Mouse (Mus musculus) hindbrain, embryonic 14.5 days (tissue): ENCODE data around the gene Asphd1. TPM values are rescaled to one million over a fixed set of nuclear protein-coding genes. Genes with fewer than 3 reads are reported as not detected.
A peak's percentile ranks its signal among the peaks of the same experiment; 100 is the strongest.

Experiments used
- ATAC-seq: fragments of 200-750 bp; cut with Nextera tagmentation; 2 replicates; pipeline ENCODE4 v1.8.0; 2017; ENCODE audit warnings: moderate number of reproducible peaks, mild to moderate bottlenecking, moderate TSS enrichment, moderate library complexity; ENCODE audit not compliant: low FRiP score
- DNase-seq: peaks from one replicate; pipeline ENCODE4 v3.0.0-alpha.2; 2015; ENCODE audit warnings: low spot score
- H3K27ac ChIP-seq: fragments of 300-500 bp; sonication (generic); 2 replicates; pipeline ENCODE4 v1.5.1; 2014; ENCODE audit warnings: mild to moderate bottlenecking, moderate library complexity
- H3K27me3 ChIP-seq: fragments of 300-500 bp; sonication (generic); 2 replicates; pipeline ENCODE4 v1.6.1; 2014; ENCODE audit warnings: mild to moderate bottlenecking, low read length, mixed read lengths; ENCODE audit not compliant: control insufficient read depth, insufficient read depth
- H3K36me3 ChIP-seq: fragments of 300-500 bp; sonication (generic); replicated peaks from 2 replicates; pipeline ENCODE4 v1.6.1; 2014; ENCODE audit not compliant: control insufficient read depth, insufficient read depth
- H3K4me1 ChIP-seq: fragments of 300-500 bp; sonication (generic); replicated peaks from 2 replicates; pipeline ENCODE4 v1.6.1; 2014; ENCODE audit warnings: antibody characterized with exemption, low read length, mixed read lengths; ENCODE audit not compliant: control insufficient read depth, insufficient read depth
- H3K4me2 ChIP-seq: fragments of 300-500 bp; sonication (generic); replicated peaks from 2 replicates; pipeline ENCODE4 v1.6.1; 2014; ENCODE audit warnings: mild to moderate bottlenecking, moderate library complexity
- H3K4me3 ChIP-seq: fragments of 300-500 bp; sonication (generic); replicated peaks from 2 replicates; pipeline ENCODE4 v1.5.1; 2014; ENCODE audit warnings: mild to moderate bottlenecking, low read length
- H3K9ac ChIP-seq: fragments of 300-500 bp; sonication (generic); 2 replicates; pipeline ENCODE4 v1.6.1; 2014
- H3K9me3 ChIP-seq: fragments of 300-500 bp; sonication (generic); 2 replicates; pipeline ENCODE4 v1.6.1; 2016; ENCODE audit warnings: low read length; ENCODE audit not compliant: control insufficient read depth
- WGBS: fragments of 180-500 bp; shearing (Covaris S2); extraction: QIAGEN DNeasy Blood & Tissue Kit; methylation state at CpG from one replicate; pipeline ENCODE4 v1.1.7; 2014; 5-methylcytosine and 5-hydroxymethylcytosine counted together
- polyA plus RNA-seq: library from polyadenylated mRNA; unstranded; fragments of >200 nt; fragmentation: Nextera tagmentation; extraction: Ambion mirVana; gene quantifications from 2 replicates; pipeline ENCODE4 v1.2.1, GENCODE M21; 2014

The Asphd1 gene
- 8.0 and 10.9 TPM in 2 replicates for polyA plus RNA-seq

DNA sequence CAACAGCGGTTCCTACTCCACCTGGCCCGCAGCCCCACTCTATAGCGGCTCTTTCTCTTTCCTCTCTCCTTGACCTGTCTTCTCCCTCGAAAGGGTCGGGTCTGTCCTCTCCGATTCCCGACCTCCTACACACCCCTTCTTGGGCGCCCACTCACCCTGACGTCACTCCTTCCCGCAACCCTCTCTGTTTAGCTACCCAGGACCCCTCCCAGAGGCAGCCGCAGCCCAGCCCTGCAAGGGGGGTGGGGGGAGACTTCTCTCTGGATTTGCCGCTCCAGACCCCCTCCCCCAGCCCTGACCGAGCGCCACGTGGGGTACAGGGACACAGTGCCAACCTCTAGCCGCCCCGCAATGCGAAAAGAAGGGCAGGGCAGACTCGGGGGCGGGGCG, at the start of gene Asphd1:
TSS of gene Asphd1 (minus strand) at position 180 of the 390 bp plus-strand sequence.
- WGBS, result under 1% methylated on average over 20 of the region's 21 CpGs
- H3K9me3 ChIP-seq, result no peaks in the 10 kb centered on the region
- H3K9ac ChIP-seq, result peak within 1 kb of the TSS; percentile 78
- DNase-seq, result no peak
- H3K4me3 ChIP-seq, result peak within 1 kb of the TSS; percentile 56
- peak within 1 kb of the TSS; percentile 94 for H3K27ac ChIP-seq
- ATAC-seq, result peak; percentile 65
- peaks cover 40% of the 10 kb centered on the region for H3K36me3 ChIP-seq
- peaks cover 41% of the 10 kb centered on the region for H3K4me1 ChIP-seq
- H3K27me3 ChIP-seq, result no peaks in the 10 kb centered on the region
- H3K4me2 ChIP-seq, result peak within 1 kb of the TSS; percentile 94

DNA sequence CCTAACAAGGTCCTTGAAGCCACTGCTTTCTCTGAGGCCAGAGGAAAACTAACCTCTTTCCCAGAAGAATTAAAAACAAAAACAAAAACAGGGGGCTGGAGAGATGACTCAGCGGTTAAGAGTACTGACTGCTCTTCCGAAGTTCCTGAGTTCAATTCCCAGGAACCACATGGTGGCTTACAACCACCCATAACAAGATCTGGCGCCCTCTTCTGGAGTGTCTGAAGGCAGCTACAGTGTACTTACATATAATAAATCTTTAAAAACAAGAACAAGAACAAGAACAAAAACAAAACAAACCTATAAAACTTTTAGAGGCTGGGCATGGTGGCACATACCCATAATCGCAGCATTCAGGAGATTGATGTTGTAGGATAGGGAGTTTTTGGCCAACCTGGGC, 47.1 kb upstream of the Asphd1 start:
- Histone ChIP-seq H3K36me3 (no peaks in the 10 kb centered on the region), H3K4me2 (no peak overlapping the region), H3K4me3 (no peak overlapping the region), H3K4me1 (no peaks in the 10 kb centered on the region), H3K27me3 (no peaks in the 10 kb centered on the region), H3K9ac (no peak overlapping the region), H3K9me3 (no peaks in the 10 kb centered on the region), H3K27ac (no peak overlapping the region)
- DNase-seq (no peak), ATAC-seq (no peak)
- 82% methylated on average over 4 of the region's 4 CpGs for whole genome bisulfite sequencing

DNA sequence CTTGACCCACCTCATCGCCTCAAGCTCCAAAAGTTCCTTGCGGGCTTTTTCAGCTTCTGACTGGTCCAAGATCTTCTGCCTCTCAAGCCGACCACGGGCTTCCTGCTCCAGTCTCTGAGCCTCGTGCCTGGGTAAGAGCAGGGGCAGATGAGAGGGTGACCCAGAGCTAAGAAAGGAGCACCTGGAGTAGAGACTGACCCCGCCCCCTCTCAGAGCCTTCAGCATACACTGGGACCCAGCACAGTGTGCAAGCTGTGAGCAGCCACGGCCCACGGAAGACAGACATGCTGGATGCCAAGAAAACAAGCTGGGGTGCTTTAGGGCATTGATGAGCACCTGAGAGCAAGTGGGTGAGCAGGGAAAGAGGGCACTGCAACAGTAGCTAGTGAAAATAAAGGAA, 39.4 kb upstream of the Asphd1 start:
- WGBS, result 75% methylated on average over 8 of the region's 8 CpGs
- Histone ChIP-seq H3K4me2 (no peak overlapping the region), H3K4me1 (no peaks in the 10 kb centered on the region), H3K27me3 (no peaks in the 10 kb centered on the region), H3K9me3 (no peaks in the 10 kb centered on the region), H3K9ac (no peak overlapping the region), H3K4me3 (no peak overlapping the region), H3K27ac (no peak overlapping the region), H3K36me3 (no peaks in the 10 kb centered on the region)
- DNase-seq (no peak), ATAC-seq (no peak)

DNA sequence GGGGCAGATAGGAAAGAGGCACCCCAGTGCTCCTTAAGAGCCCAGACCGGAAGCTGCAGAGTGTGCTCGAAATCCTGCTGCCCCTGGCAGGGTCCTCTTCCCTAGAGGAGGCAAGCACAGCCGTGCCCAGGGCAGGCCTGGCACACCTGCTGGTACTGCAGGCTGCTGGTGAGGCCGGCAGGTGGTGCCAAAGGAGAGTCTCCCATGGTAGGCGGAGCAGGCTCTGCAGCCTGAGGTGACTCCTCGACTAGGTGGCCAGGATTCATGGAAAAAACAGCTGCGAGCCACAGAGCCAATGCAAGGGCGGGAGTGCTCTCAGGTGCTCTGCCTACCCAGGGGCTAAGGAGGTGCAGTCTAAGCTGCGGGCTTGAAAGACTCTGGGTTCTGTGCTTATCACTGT, 36.9 kb upstream of the Asphd1 start:
- H3K4me3 ChIP-seq, result no peak overlapping the region
- no peak for ATAC-seq
- DNase-seq, result no peak
- 0 out of 2 replicates have a peak, but pooled peaks cover 4% of the 10 kb centered on the region for H3K36me3 ChIP-seq
- no peaks in the 10 kb centered on the region for H3K27me3 ChIP-seq
- WGBS, result 52% methylated on average over 9 of the region's 9 CpGs
- H3K27ac ChIP-seq, result no peak overlapping the region
- no peak overlapping the region for H3K9ac ChIP-seq
- no peak overlapping the region for H3K4me2 ChIP-seq
- no peaks in the 10 kb centered on the region for H3K9me3 ChIP-seq
- H3K4me1 ChIP-seq, result no peaks in the 10 kb centered on the region

DNA sequence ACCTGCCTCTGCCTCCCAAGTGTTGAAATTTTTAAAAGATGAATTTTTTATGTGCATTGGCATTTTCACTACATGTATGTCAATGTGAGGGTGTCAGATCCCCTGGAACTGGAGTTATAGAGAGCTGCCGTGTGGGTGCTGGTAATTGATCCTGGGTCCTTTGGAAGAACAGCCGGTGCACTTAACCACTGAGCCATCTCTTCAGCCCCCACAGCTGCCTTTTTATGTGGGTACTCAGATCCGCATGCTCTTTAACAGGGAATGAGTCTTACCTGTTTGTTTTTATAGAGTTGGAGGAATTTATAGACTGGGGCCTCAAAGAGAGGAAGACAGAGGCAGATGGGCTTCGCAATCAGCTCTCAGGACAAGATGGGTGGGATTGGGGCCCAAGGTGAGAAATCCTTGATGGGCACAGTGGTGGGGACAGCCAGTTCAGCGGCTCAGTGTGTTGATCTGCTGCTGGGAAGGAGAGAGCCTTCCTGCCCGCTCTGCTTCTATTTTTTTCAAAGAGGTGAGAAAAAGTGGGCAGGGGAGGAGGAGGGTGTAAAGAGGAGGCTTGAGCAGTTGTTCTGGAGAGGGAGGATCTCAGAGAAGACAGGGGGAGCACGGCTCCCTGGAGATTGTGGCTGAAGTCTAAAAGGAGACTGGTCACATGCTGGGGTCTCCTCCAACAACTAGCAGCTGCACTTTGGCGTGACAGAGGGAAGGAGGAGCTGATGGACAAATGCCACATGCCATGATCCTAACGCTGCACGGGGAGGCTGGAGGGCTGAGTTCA, 35.5 kb upstream of the Asphd1 start:
- H3K4me2 ChIP-seq, result no peak overlapping the region
- H3K4me1 ChIP-seq, result no peaks in the 10 kb centered on the region
- H3K36me3 ChIP-seq, result peaks cover 19% of the 10 kb centered on the region
- WGBS, result 66% methylated on average over 10 of the region's 10 CpGs
- no peak for ATAC-seq
- no peaks in the 10 kb centered on the region for H3K27me3 ChIP-seq
- H3K9ac ChIP-seq, result no peak overlapping the region
- no peak overlapping the region for H3K4me3 ChIP-seq
- no peaks in the 10 kb centered on the region for H3K9me3 ChIP-seq
- no peak for DNase-seq
- no peak overlapping the region for H3K27ac ChIP-seq

DNA sequence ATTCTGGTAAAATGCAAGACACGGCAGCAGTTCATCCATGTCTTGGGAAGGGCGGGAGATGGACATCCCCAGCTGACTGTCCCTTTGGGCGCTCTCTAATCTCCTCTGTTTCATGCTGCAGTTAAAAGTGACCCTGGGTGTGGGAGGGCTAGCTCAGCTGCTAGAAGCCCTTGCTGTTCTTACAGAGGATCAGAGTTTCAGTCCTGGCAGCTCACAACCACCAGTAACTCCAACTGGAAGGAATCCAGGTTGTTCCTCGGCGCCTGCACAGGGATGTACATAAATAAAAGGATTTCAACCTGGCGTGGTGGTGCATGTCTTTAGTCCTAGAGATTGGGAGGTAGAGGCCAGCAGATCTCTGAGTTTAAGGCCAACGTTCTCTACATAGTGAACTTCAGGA, 33.7 kb upstream of the Asphd1 start:
- H3K27me3 ChIP-seq, result no peaks in the 10 kb centered on the region
- no peak overlapping the region for H3K4me3 ChIP-seq
- no peaks in the 10 kb centered on the region for H3K4me1 ChIP-seq
- H3K9me3 ChIP-seq, result no peaks in the 10 kb centered on the region
- H3K27ac ChIP-seq, result no peak overlapping the region
- DNase-seq (no peak), ATAC-seq (no peak)
- H3K9ac ChIP-seq, result no peak overlapping the region
- 87% methylated on average over 7 of the region's 7 CpGs for WGBS
- no peak overlapping the region for H3K4me2 ChIP-seq
- peaks cover 37% of the 10 kb centered on the region for H3K36me3 ChIP-seq

DNA sequence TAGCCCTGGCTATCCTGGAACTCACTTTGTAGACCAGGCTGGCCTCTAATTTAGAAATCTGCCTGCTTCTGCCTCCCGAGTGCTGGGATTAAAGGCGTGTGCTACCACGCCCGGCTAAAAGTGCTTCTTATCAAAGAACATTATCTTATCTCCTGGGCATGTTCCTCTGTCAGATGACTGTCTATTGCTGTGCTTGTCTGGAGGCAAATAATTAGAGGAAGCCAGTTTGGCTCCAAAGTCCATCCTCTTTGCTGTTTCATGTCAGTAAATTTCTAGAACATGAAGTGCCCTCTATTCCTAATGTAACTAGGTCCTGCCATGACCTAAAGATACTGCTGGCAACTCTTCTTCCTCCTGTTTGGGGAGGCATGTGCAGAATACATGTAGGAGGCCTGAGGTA, 32.7 kb upstream of the Asphd1 start:
- Histone ChIP-seq H3K4me1 (peaks cover 5% of the 10 kb centered on the region; the same call in 1 of the 2 replicates), H3K9ac (no peak overlapping the region), H3K36me3 (peaks cover 39% of the 10 kb centered on the region), H3K4me3 (no peak overlapping the region), H3K27me3 (no peaks in the 10 kb centered on the region), H3K4me2 (no peak overlapping the region), H3K27ac (no peak overlapping the region), H3K9me3 (no peaks in the 10 kb centered on the region)
- no peak for DNase-seq
- 99% methylated on average over 4 of the region's 4 CpGs for WGBS
- ATAC-seq, result no peak

DNA sequence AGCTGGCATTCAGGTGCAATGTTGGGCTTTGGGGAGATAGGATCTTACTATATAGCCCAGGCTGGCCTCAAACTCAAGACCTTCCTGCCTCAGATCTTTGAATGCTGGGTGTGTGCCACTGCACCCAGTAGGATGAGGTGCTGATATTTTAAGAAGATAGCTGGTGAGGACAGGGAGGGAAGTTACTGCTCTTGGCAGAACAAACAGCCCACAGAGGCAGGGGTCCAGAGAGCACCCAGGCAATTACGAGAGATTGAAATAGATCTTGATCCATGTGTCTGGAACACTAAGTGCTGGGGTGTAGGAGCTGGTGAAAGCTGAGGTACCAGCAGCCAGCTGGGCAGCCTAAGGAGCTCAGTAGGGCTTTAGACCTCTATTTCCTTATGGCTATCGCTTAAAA, 32.2 kb upstream of the Asphd1 start:
- ATAC-seq, result no peak
- Histone ChIP-seq H3K36me3 (peaks cover 39% of the 10 kb centered on the region), H3K9me3 (no peaks in the 10 kb centered on the region), H3K4me2 (no peak overlapping the region), H3K9ac (no peak overlapping the region), H3K4me3 (no peak overlapping the region), H3K4me1 (peaks cover 8% of the 10 kb centered on the region; the same call in 1 of the 2 replicates), H3K27me3 (no peaks in the 10 kb centered on the region), H3K27ac (no peak overlapping the region)
- no peak for DNase-seq
- WGBS, result 90% methylated on average over 2 of the region's 2 CpGs

DNA sequence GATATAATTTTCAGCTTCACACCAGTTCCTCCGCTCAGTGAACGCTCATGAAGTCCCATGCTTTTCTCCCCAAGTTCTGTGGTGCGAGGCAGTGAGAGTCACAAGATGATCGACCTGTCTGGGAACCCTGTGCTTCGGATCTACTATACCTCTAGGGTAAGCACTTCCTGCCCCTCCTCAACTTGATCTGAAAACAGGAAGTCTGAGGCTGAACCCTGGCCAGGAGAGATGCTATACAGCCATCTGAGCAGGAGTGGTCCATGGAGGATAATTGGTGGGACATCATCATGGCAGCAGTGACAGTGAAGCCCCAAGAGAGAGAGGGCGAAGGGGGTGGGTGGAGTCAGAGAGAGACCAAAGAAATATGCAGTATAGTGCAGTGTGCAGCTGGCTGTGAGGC, 29.5 kb upstream of the Asphd1 start:
- ATAC-seq (no peak), DNase-seq (no peak)
- no peak overlapping the region for H3K27ac ChIP-seq
- no peak overlapping the region for H3K9ac ChIP-seq
- peaks cover 39% of the 10 kb centered on the region for H3K36me3 ChIP-seq
- H3K27me3 ChIP-seq, result no peaks in the 10 kb centered on the region
- no peak overlapping the region for H3K4me2 ChIP-seq
- 93% methylated on average over 6 of the region's 6 CpGs for WGBS
- H3K9me3 ChIP-seq, result no peaks in the 10 kb centered on the region
- no peak overlapping the region for H3K4me3 ChIP-seq
- peaks cover 8% of the 10 kb centered on the region for H3K4me1 ChIP-seq
